Mouse (Mus musculus) ES-E14 (cell line): ENCODE measurements at regions not wholly inside any gene's neighbourhood (a gene's known extent, or its start where the extent isn't known, plus 50 kb on each side); places are given as distances from the start of the nearest gene placed in this dataset.

ENCODE experiments used
- CHD2 ChIP-seq: IDR thresholded peaks from 2 replicates; pipeline ENCODE4 v1.6.1; 2014; ENCODE audit warnings: mild to moderate bottlenecking, low read depth, low read length, inconsistent platforms
- MAFK ChIP-seq: IDR thresholded peaks from 2 replicates; pipeline ENCODE4 v1.6.1; 2014; ENCODE audit warnings: mild to moderate bottlenecking, low read depth, low read length, inconsistent platforms; ENCODE audit not compliant: insufficient read depth

DNA sequence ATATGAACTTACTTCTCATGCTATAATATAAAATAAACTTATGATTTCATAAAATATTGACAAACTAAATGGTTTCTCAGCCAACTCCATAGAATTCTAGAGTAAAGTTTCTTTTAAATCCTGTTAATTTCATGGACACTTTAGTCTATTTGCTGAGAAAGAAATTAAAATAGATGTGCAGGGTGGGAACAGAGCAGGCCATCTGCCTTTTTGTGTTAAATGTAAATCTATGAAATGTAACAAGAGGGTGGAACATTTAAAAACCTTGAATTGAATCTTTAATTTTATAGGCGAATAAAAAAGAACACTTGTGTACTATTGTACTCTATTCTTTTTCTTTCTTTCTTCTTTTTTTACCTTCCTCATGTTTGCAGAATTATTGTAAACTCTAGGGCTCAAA is 1050.7 kb downstream of the Tbl1xr1 start:
- TF ChIP-seq CHD2 (no peak), MAFK (no peak)
